Mouse (Mus musculus): ENCODE results near the gene Olfr1040.
"Not testable (repeated sequence)": the region's sequence is repeated elsewhere in the genome, so short reads cannot be mapped to it uniquely, and the experiment has no call there.

The Olfr1040 gene

DNA sequence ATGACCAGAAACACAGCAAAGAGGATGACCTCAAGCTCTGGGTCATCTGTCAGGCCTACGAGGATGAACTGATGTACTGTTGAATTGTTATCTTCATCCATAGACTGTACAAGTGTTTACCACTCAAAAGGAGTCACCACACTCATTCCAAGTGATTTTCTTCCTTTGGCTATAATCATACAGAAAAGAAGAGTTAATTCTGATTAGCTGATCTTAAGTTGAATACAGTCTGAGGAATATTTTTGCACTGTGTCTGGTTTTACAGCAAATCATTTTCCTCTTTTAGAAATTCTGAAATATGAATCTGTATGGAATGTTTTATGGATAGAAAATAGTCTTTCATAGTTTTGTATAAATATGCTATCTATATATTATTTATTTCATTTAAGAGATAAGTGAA is at the start of gene Olfr1040:
TSS of gene Olfr1040 (minus strand) at position 101 of the 400 bp plus-strand sequence.
- DNase-seq (ENCODE audit: low read depth, low spot score) = no peak

DNA sequence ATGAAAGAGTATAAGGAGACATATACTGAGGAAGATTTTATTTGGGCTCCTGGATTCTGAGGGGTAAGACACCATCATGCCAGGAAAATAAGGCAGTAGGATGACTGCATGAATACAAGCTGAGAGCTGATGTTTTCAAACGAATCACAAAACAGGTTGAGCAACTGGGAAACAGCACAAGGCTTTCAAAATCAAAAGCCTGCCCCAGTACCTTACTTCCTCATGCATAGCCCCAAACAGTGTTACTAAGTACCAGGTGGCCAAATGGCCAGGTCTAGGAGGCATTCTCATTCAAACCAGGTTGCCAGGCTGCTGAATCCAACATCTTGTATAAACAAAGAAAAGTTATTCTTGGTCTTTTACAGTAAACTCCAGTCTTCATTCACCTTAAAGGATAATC is 49.3 kb upstream of the Olfr1040 start:
- no peak for DNase-seq (ENCODE audit: low read depth, low spot score)

- no peak for DNase-seq (ENCODE audit: low read depth, low spot score)
Observed at GRCm38 (mm10) chr2:86185583-86185982, 39.1 kb upstream of the Olfr1040 start, which contains the start of gene Olfr52. TSS of gene Olfr52 (minus strand) at chr2:86185683.

GRCm38 (mm10) chr2:86179950-86180349 is 33.4 kb upstream of the Olfr1040 start:
- no peak for DNase-seq (ENCODE audit: low read depth, low spot score)

GRCm38 (mm10) chr2:86177720-86178119 is 31.2 kb upstream of the Olfr1040 start, which contains the start of gene Olfr1044:
TSS of gene Olfr1044 (minus strand) at chr2:86177820.
- DNase-seq (ENCODE audit: low read depth, low spot score) = no peak

- DNase-seq (ENCODE audit: low read depth, low spot score) = not testable (repeated sequence)
Observed at GRCm38 (mm10) chr2:86175422-86175821, 28.9 kb upstream of the Olfr1040 start.

GRCm38 (mm10) chr2:86167422-86167821 is 20.9 kb upstream of the Olfr1040 start, which contains the start of gene Olfr1043:
TSS of gene Olfr1043 (minus strand) at chr2:86167522.
- DNase-seq (ENCODE audit: low read depth, low spot score) = no peak

DNA sequence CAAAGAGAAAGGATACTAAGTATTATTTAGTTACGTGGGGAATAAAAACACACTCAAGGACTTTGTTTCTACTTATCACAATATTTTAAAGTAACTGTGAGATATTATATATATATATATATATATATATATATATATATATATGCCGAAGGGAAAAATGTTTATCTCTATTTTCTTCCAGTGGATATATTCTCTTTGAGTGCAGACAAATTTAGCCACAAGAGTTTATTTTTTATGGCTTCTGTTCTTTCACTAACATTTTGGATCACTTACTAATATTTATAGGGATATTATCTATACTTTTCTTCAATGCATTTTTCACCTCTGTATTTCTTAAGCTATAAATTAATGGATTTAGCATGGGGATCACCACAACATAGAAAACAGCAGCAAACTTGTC is 15.2 kb upstream of the Olfr1040 start, which contains the start of gene Olfr1042:
TSS of gene Olfr1042 (minus strand) at position 101 of the 400 bp plus-strand sequence.
- no peak for DNase-seq (ENCODE audit: low read depth, low spot score)

GRCm38 (mm10) chr2:86135828-86136227 is 10.7 kb downstream of the Olfr1040 start, which contains the start of gene Olfr1039:
TSS of gene Olfr1039 (minus strand) at chr2:86135928.
- DNase-seq (ENCODE audit: low read depth, low spot score) = no peak

Data from A20 (cell line).